Mouse (Mus musculus) liver, embryonic 14.5 days (tissue): Measurements from ENCODE around the gene BC030870.

Source experiments
- CTCF ChIP-seq: IDR thresholded peaks from 2 replicates; pipeline ENCODE4 v1.5.1; 2016; ENCODE audit warnings: antibody characterized with exemption, low read depth, control low read depth
- EP300 ChIP-seq: IDR thresholded peaks from 2 replicates; pipeline ENCODE4 v1.6.1; 2016; ENCODE audit warnings: antibody characterized with exemption, low read depth

- TF ChIP-seq CTCF (no peak), EP300 (no peak)
Observed at GRCm38 (mm10) chr8:65067694-65068472, 61.5 kb downstream of the BC030870 start.
